Mouse (Mus musculus): Measurements from ENCODE around the gene Birc5.

- TF ChIP-seq EP300 (optimal IDR thresholded peaks at IDR 0.05) (no peak), CTCF (IDR thresholded peaks at IDR 0.05; ENCODE audit: low read depth) (no peak)
Measured at GRCm38 (mm10) chr11:117854241-117854640, 5.2 kb downstream of the Birc5 start.

Measured in stomach, postnatal 0 days (tissue).